Mouse (Mus musculus): ENCODE data around the gene Cask.

Gene Cask

DNA sequence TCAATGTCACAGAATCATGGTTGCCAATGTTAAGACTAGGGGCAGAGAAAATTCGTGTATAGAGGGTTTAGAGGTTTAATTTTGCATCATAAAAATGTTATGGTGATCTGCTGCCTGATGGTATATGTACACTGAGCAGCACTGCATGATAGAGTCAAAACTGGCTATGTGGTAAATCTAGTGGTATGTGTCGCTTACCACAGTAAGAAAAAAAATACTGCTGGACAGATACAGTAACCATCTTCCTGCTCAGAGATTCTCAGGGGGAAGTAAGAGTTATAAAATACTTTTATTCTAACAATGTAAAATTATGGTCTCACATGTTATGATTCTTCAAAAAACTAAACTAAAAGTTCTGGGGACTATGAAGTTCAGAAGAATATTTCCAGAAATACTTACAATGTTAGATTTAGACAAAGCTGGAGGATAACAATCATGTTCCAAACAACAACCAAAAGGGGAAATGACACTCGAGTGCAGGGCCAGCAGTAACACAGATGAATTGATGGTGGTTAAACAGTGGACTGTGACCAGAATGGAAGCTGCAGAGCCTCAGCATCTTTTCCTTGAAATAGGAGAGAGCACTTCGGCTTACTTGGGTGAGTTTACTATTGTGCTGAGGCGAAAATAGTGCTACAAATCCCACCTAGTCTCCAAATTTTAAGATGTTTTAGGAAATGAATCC, 219.4 kb downstream of the Cask start, which contains the start of gene Gpr34:
Gene Gpr34 (plus strand): TSS at position 491 of the 685 bp plus-strand sequence.
- DNase-seq (ENCODE audit: low read depth, low spot score): no peak

GRCm38 (mm10) chrX:13622654-13623053, 228.5 kb downstream of the Cask start:
- peak; percentile 27 for DNase-seq (ENCODE audit: low read depth, low spot score)

DNA sequence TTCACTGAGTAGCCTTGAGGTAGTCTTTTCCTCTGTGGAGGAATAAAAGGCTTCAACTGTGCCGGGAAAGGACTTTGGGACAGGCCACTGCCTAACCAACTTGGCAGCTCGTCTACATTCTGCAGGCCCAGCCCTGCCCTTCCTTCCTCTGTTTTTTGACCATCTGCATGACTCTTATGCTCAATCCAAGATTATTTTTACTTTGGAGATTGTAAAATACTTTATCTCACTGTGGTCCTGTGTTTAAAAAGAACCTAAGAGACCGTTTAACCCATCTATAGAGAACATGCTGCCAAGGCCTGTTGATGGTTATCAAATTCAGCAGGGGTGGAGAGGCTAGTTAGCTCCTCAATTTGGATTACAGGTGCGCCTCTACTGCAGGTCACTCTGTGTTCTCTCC, 229.7 kb downstream of the Cask start:
- DNase-seq (ENCODE audit: low read depth, low spot score): no peak

DNA sequence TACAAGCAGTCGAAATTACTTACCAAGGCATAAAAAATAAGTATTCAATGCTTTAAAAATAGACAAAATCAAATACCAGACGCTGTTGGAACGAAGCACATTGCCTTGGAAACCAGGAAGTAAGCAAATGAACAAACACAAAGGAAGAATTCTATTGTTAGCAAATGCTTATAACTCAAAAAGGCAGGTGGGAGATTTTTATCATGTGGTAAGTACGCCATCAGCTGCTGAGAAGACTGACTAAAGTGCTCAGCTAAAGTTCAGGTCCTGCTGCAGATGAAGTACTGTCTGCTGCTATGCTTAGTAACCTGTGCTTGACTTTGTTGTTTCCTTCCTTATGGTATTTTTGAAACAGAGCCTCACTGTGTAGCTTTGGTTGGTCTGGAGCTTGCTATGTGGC, 232.7 kb downstream of the Cask start:
- peak; percentile 15 for DNase-seq (ENCODE audit: low read depth, low spot score)

DNA sequence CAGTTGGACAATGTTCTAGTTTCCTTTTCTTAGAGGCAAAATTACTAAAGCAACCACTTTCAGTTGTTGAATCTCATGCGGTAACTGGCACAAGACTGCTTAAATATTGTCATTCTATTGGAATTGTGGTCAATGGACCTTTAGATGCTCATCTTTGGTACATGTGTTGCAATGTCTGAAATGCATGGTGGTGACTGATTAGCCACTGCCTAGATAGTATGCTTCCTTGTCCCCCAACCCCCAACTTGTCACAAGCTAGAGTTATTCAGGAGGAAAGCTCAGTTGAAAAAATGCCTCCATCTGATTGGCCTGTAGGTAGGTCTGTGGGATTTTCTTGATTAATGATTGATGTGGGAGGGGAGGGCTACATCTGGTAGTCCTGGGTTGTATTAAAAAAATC, 233.9 kb downstream of the Cask start:
- DNase-seq (ENCODE audit: low read depth, low spot score): no peak

- no peak for DNase-seq (ENCODE audit: low read depth, low spot score)
Measured at GRCm38 (mm10) chrX:13616726-13617125, 234.4 kb downstream of the Cask start.

GRCm38 (mm10) chrX:13612115-13612514, 239.1 kb downstream of the Cask start:
- no peak for DNase-seq (ENCODE audit: low read depth, low spot score)

GRCm38 (mm10) chrX:13611114-13611513, 240.1 kb downstream of the Cask start:
- no peak for DNase-seq (ENCODE audit: low read depth, low spot score)

DNA sequence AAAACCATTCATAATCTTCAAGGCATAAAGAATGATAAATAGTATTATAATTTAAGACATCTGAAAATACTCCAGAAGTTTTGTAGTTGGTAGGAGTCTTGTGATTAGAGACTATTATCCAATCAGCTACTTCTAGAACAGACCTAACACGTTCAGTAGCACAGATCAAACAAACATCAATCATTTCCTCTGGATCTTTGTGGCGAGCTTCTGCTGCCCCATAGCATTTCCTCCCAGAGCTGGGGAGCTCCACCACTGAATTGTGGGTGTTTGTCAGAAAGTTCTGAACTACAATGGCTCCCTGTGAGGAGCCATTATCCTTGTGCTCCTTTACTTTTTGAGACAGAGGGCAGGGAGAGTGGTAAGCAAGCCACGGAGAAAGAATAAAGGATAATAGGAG, 243.4 kb downstream of the Cask start:
- DNase-seq (ENCODE audit: low read depth, low spot score): peak; percentile 7

GRCm38 (mm10) chrX:13606741-13607140, 244.4 kb downstream of the Cask start:
- no peak for DNase-seq (ENCODE audit: low read depth, low spot score)

- DNase-seq (ENCODE audit: low read depth, low spot score): no peak
Measured at GRCm38 (mm10) chrX:13599966-13600365, 251.2 kb downstream of the Cask start.

GRCm38 (mm10) chrX:13599373-13599772, 251.8 kb downstream of the Cask start:
- no peak for DNase-seq (ENCODE audit: low read depth, low spot score)

DNA sequence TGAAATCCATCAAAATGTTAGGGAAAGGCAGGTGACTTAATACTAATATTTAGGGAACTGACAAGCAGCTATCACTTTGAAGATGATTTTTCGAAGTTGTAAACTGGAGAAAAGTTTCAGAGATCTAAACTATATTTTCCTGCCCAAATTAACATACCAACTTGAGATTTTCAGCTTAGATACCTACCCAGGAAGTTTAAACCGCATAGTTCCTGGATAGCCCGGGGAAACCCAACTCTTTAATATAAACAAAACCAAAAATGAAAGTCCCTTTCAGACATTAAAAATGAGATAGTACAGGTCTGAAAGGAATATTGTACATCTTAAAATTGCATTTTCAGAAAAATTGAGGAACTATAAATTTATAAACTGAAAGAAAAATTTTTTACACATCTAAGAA, 273.5 kb downstream of the Cask start:
- peak; percentile 53 for DNase-seq (ENCODE audit: low read depth, low spot score)

GRCm38 (mm10) chrX:13576606-13577005, 274.6 kb downstream of the Cask start:
- peak; percentile 52 for DNase-seq (ENCODE audit: low read depth, low spot score)

DNA sequence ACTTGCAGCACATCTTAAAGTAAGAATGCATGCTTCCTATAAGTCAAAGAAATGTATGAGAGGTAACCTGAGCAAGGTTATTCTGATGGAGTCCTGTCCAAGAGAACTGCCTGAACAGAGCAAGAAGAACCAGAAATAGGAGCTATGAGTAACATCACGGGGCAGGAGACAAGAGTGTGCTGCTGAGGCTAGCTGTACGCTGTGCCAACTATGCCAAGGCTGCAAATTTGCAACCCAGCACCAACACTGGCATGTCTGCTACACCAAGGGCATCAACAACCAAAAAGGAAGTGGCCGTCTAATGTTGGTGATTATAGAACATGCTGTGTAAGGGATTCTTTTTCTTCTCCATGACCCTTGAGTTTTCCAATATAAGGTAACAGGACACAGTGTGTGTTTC, 276.3 kb downstream of the Cask start:
- DNase-seq (ENCODE audit: low read depth, low spot score): no peak

- DNase-seq (ENCODE audit: low read depth, low spot score): no peak
Measured at GRCm38 (mm10) chrX:13574298-13574697, 276.9 kb downstream of the Cask start.

DNA sequence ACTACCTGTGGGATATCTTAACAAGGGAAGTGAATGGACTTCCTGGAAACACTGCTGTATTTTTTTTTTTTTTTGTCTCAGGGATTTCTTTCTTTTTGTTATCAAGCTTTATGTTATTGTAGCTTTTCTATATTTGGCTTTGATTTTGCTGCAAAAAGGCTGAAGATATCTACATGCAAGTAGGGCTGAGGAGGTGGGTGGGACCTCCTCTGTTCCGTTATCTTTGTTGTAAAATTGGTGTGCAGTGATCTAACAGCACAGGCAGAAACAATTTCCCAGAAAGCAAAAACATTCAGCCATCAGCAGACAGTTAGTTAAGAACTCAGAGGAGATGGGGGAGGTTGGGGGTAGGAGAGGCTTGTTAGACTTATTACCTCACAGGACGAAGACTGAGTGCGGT, 296.7 kb downstream of the Cask start:
- no peak for DNase-seq (ENCODE audit: low read depth, low spot score)

DNA sequence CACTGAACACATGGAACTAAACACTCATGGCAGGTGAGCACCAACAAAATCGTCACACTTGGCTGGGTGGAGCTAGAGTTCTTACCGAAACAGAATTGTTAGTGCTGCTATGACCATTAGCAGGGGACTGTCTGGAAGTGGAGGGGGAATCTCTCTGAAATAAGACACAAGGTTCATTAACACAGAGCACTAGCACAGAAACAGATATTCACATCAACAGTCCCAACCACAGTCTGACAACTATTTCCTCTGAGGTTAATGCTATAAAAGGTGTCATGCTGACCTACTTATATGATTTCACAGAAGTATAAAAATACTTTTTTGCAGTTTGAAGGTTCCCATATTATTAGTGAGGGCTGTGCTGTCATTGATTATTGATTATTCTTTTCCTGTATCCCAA, 298.9 kb downstream of the Cask start:
- peak; percentile 4 for DNase-seq (ENCODE audit: low read depth, low spot score)

DNA sequence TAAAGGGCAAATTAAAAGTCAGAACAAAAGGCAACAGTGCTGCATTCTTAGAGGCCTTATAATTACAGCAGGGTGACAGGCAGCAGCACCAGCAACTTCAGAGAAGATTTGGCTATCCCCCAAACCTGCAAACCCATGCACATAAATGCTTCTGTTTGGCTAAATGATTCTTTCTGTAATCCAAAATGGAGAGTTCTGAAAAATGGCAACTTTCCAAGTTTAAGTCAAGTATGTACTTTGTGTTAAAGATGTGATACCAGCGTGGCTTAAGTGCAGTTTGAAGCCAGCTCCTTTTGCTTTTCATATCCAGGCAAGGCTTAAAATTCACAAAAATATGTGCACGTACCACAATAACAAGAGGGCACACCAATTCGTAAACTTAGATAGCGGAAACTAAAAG, 299.6 kb downstream of the Cask start:
- DNase-seq (ENCODE audit: low read depth, low spot score): no peak

DNA sequence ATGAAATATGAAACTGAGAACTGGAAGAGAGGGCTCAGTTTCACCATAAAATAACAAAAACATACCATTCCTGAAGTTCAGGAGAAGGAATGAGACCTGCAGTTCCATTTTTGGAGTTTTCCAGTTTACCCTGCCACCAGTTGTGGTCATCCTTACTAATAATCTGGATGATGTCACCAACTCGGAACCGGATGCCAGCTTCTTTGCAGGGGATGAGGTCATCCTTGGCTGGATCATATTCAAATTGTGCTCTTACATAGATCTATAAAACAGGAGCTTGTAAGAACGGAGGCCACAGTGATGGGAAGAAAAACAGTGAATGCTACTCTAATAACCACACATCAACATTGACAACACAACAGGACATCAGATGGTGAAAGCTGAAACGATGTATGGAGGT, 302.1 kb downstream of the Cask start:
- no peak for DNase-seq (ENCODE audit: low read depth, low spot score)

- DNase-seq (ENCODE audit: low read depth, low spot score): no peak
Measured at GRCm38 (mm10) chrX:13521288-13521687, 329.9 kb downstream of the Cask start.

- DNase-seq (ENCODE audit: low read depth, low spot score): no peak
Measured at GRCm38 (mm10) chrX:13520566-13520965, 330.6 kb downstream of the Cask start.

GRCm38 (mm10) chrX:13519408-13519783, 331.8 kb downstream of the Cask start:
- no peak for DNase-seq (ENCODE audit: low read depth, low spot score)

All from CD4-positive helper T cell, adult 2 months (primary cell).